Mouse (Mus musculus): ENCODE data around the gene Kifc3. TPM values are rescaled to one million over a fixed set of nuclear protein-coding genes. Genes with fewer than 3 reads are reported as not detected.

The Kifc3 gene
- 4.0 and 4.1 TPM in 2 replicates for polyA plus RNA-seq (2012; rRNA removed)

GRCm38 (mm10) chr8:95202649-95203275 is at the start of gene Kifc3:
Kifc3 (minus strand) TSS chr8:95202812.

GRCm38 (mm10) chr8:95080381-95081341 is 122.0 kb downstream of the Kifc3 start, which contains the start of gene Katnb1:
Katnb1 (plus strand) TSS chr8:95081186.

GRCm38 (mm10) chr8:95054927-95055510 is 147.6 kb downstream of the Kifc3 start, which contains the start of gene Drc7:
Drc7 (plus strand) TSS chr8:95055103.

Other genes with a start within 250 kb of the Kifc3 start
- gene Adgrg1, start 228.1 kb downstream of the Kifc3 start, polyA plus RNA-seq (2012; rRNA removed) = 37.3 and 44.5 TPM in 2 replicates
- 6.7 and 9.1 TPM in 2 replicates for gene Adgrg3, start 185.1 kb downstream of the Kifc3 start, polyA plus RNA-seq (2012; rRNA removed)
- gene Drc7, start 147.7 kb downstream of the Kifc3 start, polyA plus RNA-seq (2012; rRNA removed) = 0.16 and 0.20 TPM in 2 replicates
- 7.8 and 8.5 TPM in 2 replicates for gene Katnb1, start 121.6 kb downstream of the Kifc3 start, polyA plus RNA-seq (2012; rRNA removed)
- gene Cngb1, start 103.8 kb upstream of the Kifc3 start, polyA plus RNA-seq (2012; rRNA removed) = 0.03 and 0.05 TPM in 2 replicates
- 0.06 TPM in 1 of 2 replicates, not detected in the other for gene Tepp, start 107.8 kb upstream of the Kifc3 start, polyA plus RNA-seq (2012; rRNA removed)
- 0.76 and 0.88 TPM in 2 replicates for gene Zfp319, start 129.1 kb upstream of the Kifc3 start, polyA plus RNA-seq (2012; rRNA removed)
- gene Usb1, start 129.5 kb upstream of the Kifc3 start, polyA plus RNA-seq (2012; rRNA removed) = 6.9 and 8.5 TPM in 2 replicates
- gene Mmp15, start 149.5 kb upstream of the Kifc3 start, polyA plus RNA-seq (2012; rRNA removed) = 0.76 and 0.92 TPM in 2 replicates
- gene Cfap20, start 232.1 kb upstream of the Kifc3 start, polyA plus RNA-seq (2012; rRNA removed) = 30.2 and 30.4 TPM in 2 replicates